Mouse (Mus musculus): Measurements from ENCODE around the gene Ralgds. TPM values are rescaled to one million over a fixed set of nuclear protein-coding genes. Genes with fewer than 3 reads are reported as not detected.

Gene Ralgds
- polyA plus RNA-seq, 2 experiments, result 61.6 to 86.6 TPM

GRCm38 (mm10) chr2:28599569-28599900, 86.6 kb downstream of the Ralgds start:
- H3K27me3 ChIP-seq (ENCODE audit: control insufficient read depth, insufficient read depth, low read length), result no peaks in the 10 kb centered on the region
- H3K9ac ChIP-seq (ENCODE audit: low read depth, low read length, severe bottlenecking), result no peak overlapping the region
- no peaks in the 10 kb centered on the region for H3K36me3 ChIP-seq (ENCODE audit: control insufficient read depth, insufficient read depth, low read length)
- H3K9me3 ChIP-seq (ENCODE audit: control insufficient read depth, low read length), result no peaks in the 10 kb centered on the region
- ATAC-seq (ENCODE audit: low FRiP score, low read depth) (no peak), DNase-seq (ENCODE audit: low spot score) (no peak)
- H3K4me3 ChIP-seq (replicated peaks; ENCODE audit: low read length), result no peak overlapping the region
- TF ChIP-seq POLR2A (IDR thresholded peaks at IDR 0.05; ENCODE audit: borderline replicate concordance, extremely low read depth, insufficient read depth, insufficient read length), result no peak
- no peak overlapping the region for H3K27ac ChIP-seq (replicated peaks; ENCODE audit: low read depth, low read length)
- H3K4me2 ChIP-seq (replicated peaks; ENCODE audit: low read depth, low read length, severe bottlenecking), result no peak overlapping the region
- 76% methylated on average over 6 of the region's 6 CpGs for WGBS
- no peaks in the 10 kb centered on the region for H3K4me1 ChIP-seq (ENCODE audit: control insufficient read depth, insufficient read depth, low read length)

GRCm38 (mm10) chr2:28601720-28602590, 89.0 kb downstream of the Ralgds start:
- DNase-seq (ENCODE audit: low spot score), result no peak
- no peaks in the 10 kb centered on the region for H3K27me3 ChIP-seq (ENCODE audit: control insufficient read depth, insufficient read depth, low read length)
- H3K4me2 ChIP-seq (replicated peaks; ENCODE audit: low read depth, low read length, severe bottlenecking), result no peak overlapping the region
- ATAC-seq (ENCODE audit: low FRiP score, low read depth), result no peak
- no peak overlapping the region for H3K4me3 ChIP-seq (replicated peaks; ENCODE audit: low read length)
- H3K36me3 ChIP-seq (ENCODE audit: control insufficient read depth, insufficient read depth, low read length), result no peaks in the 10 kb centered on the region
- no peak overlapping the region for H3K27ac ChIP-seq (replicated peaks; ENCODE audit: low read depth, low read length)
- H3K4me1 ChIP-seq (ENCODE audit: control insufficient read depth, insufficient read depth, low read length), result no peaks in the 10 kb centered on the region
- WGBS, result 64% methylated on average over 12 of the region's 12 CpGs
- H3K9me3 ChIP-seq (ENCODE audit: control insufficient read depth, low read length), result no peaks in the 10 kb centered on the region
- no peak overlapping the region for H3K9ac ChIP-seq (ENCODE audit: low read depth, low read length, severe bottlenecking)
- no peak for TF ChIP-seq POLR2A (IDR thresholded peaks at IDR 0.05; ENCODE audit: borderline replicate concordance, extremely low read depth, insufficient read depth, insufficient read length)

Other genes with a start within 250 kb of the Ralgds start
- gene Ppp1r26, start 66.3 kb upstream of the Ralgds start, polyA plus RNA-seq (2012; rRNA removed), result 12.9 and 13.5 TPM in 2 replicates
- 4.9 and 5.6 TPM in 2 replicates for gene Ppp1r26, start 66.3 kb upstream of the Ralgds start, polyA plus RNA-seq (2014; fragmentation: Nextera tagmentation; extraction: Ambion mirVana)
- gene 1700007K13Rik, start 46.8 kb upstream of the Ralgds start, polyA plus RNA-seq (2012; rRNA removed), result 0.60 and 0.63 TPM in 2 replicates
- gene 1700007K13Rik, start 46.8 kb upstream of the Ralgds start, polyA plus RNA-seq (2014; fragmentation: Nextera tagmentation; extraction: Ambion mirVana), result 0.55 and 1.1 TPM in 2 replicates
- 55.6 and 62.0 TPM in 2 replicates for gene Mrps2, start 45.1 kb upstream of the Ralgds start, polyA plus RNA-seq (2012; rRNA removed)
- 51.8 and 54.9 TPM in 2 replicates for gene Mrps2, start 45.1 kb upstream of the Ralgds start, polyA plus RNA-seq (2014; fragmentation: Nextera tagmentation; extraction: Ambion mirVana)
- 2.1 and 3.3 TPM in 2 replicates for gene Gbgt1, start 16.2 kb upstream of the Ralgds start, polyA plus RNA-seq (2012; rRNA removed)
- gene Gbgt1, start 16.2 kb upstream of the Ralgds start, polyA plus RNA-seq (2014; fragmentation: Nextera tagmentation; extraction: Ambion mirVana), result 1.0 and 1.4 TPM in 2 replicates
- gene Gm10134, start 7.0 kb upstream of the Ralgds start, polyA plus RNA-seq (2012; rRNA removed), result 1.1 TPM in 1 of 2 replicates, not detected in the other
- gene Gm10134, start 7.0 kb upstream of the Ralgds start, polyA plus RNA-seq (2014; fragmentation: Nextera tagmentation; extraction: Ambion mirVana), result 0.61 and 1.1 TPM in 2 replicates
- gene Cel, start 50.3 kb downstream of the Ralgds start, polyA plus RNA-seq (2012; rRNA removed), result 0.06 and 0.12 TPM in 2 replicates
- not detected in 2 replicates for gene Cel, start 50.3 kb downstream of the Ralgds start, polyA plus RNA-seq (2014; fragmentation: Nextera tagmentation; extraction: Ambion mirVana)
- gene Gtf3c5, start 70.6 kb downstream of the Ralgds start, polyA plus RNA-seq (2012; rRNA removed), result 52.4 and 52.6 TPM in 2 replicates
- gene Gtf3c5, start 70.6 kb downstream of the Ralgds start, polyA plus RNA-seq (2014; fragmentation: Nextera tagmentation; extraction: Ambion mirVana), result 29.7 and 31.1 TPM in 2 replicates
- gene Gfi1b, start 108.9 kb downstream of the Ralgds start, polyA plus RNA-seq (2012; rRNA removed), result 0.33 and 0.51 TPM in 2 replicates
- gene Gfi1b, start 108.9 kb downstream of the Ralgds start, polyA plus RNA-seq (2014; fragmentation: Nextera tagmentation; extraction: Ambion mirVana), result 0.29 and 0.32 TPM in 2 replicates
- gene Tsc1, start 128.1 kb downstream of the Ralgds start, polyA plus RNA-seq (2012; rRNA removed), result 18.5 and 20.4 TPM in 2 replicates
- gene Tsc1, start 128.1 kb downstream of the Ralgds start, polyA plus RNA-seq (2014; fragmentation: Nextera tagmentation; extraction: Ambion mirVana), result 15.7 and 17.8 TPM in 2 replicates
- gene Spaca9, start 186.6 kb downstream of the Ralgds start, polyA plus RNA-seq (2012; rRNA removed), result 1.6 TPM in 2 replicates
- 1.4 and 2.1 TPM in 2 replicates for gene Spaca9, start 186.6 kb downstream of the Ralgds start, polyA plus RNA-seq (2014; fragmentation: Nextera tagmentation; extraction: Ambion mirVana)
- gene Ak8, start 187.0 kb downstream of the Ralgds start, polyA plus RNA-seq (2012; rRNA removed), result 0.22 and 0.49 TPM in 2 replicates
- 0.37 and 0.58 TPM in 2 replicates for gene Ak8, start 187.0 kb downstream of the Ralgds start, polyA plus RNA-seq (2014; fragmentation: Nextera tagmentation; extraction: Ambion mirVana)

Measured in limb, embryonic 14.5 days (tissue).